Mouse (Mus musculus) frontal cortex, postnatal 10 days (tissue): ENCODE results near the gene Ror1.
A peak's percentile ranks its signal among the peaks of the same experiment; 100 is the strongest.

ENCODE experiments used
- DNase-seq, 2 experiments: peaks; one replicate each; pipeline ENCODE4 v3.0.0; 2022; ENCODE audit warnings: low spot score in 2 of 2, mixed read lengths in 1 of 2

The Ror1 gene

GRCm38 (mm10) chr4:100307365-100307764 is 211.8 kb downstream of the Ror1 start:
- DNase-seq, result no peak

DNA sequence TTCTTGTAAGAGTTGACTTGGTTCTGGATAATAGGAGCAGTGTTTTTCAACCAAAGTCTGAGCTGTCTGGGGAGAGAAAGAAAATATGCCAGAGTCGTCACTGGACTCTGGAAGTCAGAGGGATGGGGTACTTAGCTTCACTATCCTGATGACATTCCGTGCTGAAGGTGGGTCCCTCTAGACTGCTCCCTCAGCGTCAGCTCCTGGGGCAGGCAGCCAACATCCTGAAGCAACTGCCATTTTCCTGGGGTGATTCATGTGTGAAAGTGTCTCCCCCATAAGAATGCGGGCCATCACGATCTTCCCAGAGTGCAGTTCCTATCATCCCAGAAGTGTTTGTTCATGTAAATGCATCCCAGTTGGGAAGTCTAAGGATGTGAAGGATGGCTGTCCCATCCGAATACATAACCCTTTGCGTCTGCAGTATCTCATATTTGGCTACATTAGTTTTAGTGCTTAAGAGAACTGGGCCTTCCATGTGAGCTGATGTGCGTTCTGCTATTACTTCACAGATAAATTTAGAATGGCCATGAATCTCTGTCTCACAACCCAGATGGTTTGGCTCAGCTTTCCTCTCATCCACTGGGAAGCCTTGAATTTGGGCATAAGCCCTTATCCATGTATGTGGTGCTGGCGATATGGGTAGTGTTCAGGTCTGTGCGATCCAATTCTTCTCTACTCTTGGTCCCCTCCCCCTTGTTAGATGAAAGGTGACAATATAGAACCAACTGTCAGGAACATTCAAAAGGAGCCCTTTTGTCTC is 216.4 kb downstream of the Ror1 start:
- peak in 1 of 2 experiments; percentile 4 for DNase-seq

GRCm38 (mm10) chr4:100315066-100315465 is 219.5 kb downstream of the Ror1 start:
- no peak for DNase-seq

DNA sequence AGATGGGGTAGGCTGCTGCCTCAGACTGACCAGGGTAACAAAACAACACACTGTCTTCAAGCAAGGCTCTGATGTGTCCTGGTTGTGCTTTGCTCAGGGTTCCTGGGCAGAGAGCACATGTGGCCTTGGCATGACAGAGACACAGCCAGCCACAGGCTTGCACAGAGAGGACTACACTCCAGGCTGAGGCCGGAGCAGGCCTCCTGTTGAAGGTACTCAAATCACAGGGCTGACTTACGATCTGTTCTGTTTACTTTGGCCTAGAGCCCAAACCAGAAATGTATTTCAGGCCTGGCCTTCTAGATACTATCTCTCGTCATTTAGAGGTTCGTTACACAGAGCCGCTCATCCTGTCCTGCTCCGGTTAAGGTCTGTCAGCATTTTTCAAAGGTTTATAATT is 226.2 kb downstream of the Ror1 start:
- no peak for DNase-seq

GRCm38 (mm10) chr4:100324719-100325515 is 229.3 kb downstream of the Ror1 start:
- DNase-seq, result no peak

GRCm38 (mm10) chr4:100328361-100328970 is 232.9 kb downstream of the Ror1 start:
- DNase-seq, result no peak

- DNase-seq, result no peak
These were observed 239.6 kb downstream of the Ror1 start for GRCm38 (mm10) chr4:100335168-100335567.

GRCm38 (mm10) chr4:100347791-100348190 is 252.2 kb downstream of the Ror1 start:
- DNase-seq, result no peak

DNA sequence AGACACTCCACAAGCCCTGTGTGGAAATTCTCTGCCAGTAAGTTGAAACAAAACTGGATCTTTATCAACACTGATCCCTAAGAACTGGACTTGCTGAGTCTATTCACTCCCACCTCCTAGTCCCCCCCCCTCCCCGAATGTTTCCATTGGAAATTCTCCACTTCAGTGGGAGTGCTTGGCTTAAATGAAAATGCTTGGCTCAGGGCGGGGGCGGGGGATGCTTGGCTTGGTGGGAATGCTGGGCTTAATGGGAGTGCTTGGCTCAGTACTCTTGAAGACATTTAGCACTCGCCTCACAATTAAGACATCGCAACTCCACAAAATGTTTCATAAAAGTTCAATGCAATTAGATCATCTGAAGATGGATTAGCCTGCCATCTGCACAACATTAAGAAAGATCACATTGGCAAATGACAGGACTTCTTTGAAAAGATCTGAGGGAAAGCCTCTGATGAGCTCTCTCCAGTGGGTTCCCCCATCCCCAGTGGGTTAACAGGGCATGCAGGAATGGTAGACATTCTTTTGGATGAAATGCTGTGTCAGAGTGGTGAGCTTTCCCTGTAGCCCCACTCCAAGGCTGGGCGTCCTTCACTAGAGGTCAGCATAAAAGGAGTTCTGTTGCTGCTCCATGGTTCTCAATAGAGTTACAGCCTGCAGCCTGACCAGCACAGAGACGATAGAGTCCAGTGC is 254.7 kb downstream of the Ror1 start:
- no peak for DNase-seq

DNA sequence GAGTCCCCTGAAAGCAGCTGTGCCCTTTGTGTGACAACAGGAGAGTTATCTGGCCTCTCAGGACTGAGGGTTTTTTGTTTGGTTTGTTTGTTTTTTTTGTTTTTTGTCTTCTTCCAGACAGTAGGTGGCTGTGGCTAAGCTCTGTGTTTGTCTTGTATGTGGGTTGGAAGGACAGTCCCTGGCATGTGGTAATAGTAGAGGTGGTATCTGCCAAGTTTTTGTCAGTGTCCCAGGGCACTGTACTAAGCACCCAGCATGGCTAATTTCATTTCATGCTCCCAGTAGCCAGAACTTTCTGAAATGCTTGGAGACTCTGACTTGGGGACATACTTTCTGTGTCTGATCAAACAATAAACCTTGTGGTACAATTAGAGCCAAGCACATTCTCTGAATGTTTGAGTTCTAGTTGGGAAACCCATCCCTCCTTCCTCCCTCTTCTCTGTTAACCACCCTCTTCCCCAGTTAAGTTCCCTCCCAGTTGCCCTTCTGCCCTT is 256.3 kb downstream of the Ror1 start:
- no peak for DNase-seq

- DNase-seq, result peak; percentile 13 to 14
These were observed 260.0 kb downstream of the Ror1 start for GRCm38 (mm10) chr4:100355566-100355965.

- DNase-seq, result peak in 1 of 2 experiments; percentile 13
These were observed 262.4 kb downstream of the Ror1 start for GRCm38 (mm10) chr4:100357881-100358589.

DNA sequence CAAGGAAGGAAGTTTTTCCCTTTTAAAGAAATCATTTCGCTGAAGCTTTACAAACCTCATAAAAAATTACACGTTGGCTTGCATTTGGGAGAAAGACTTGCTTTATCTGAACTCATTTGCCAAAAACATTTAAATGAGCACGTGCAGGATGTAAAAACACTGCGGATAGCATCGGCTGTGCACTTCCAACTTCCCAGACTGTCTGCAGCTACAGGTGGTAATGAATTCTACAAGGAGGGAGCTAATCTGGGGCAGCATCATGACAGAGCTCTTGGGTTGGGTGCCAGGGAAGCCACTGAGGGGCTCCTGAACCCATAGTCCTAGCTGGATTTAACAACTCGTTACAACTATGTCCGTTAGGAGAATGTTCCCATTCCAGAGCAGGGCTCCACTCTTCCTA is 268.1 kb downstream of the Ror1 start:
- DNase-seq, result no peak

DNA sequence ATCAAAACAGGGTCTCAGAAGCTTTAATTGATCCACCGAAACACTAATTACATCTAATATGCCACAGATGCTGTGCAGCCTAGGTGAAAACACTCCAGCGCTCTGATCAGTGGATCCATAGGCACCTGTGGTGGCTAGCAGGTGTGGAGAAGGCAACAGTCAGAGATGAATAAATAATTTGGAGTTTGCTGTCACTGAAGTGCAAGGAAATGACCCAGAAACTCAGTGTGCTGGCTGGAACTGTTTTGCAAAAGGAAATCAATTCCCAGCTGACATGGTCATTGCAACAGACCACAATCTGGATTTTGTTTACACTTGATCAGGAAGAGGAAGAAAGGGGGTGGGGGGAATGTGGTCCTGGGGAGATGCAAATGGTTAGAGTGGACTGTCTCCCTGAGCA is 273.1 kb downstream of the Ror1 start:
- no peak for DNase-seq

DNA sequence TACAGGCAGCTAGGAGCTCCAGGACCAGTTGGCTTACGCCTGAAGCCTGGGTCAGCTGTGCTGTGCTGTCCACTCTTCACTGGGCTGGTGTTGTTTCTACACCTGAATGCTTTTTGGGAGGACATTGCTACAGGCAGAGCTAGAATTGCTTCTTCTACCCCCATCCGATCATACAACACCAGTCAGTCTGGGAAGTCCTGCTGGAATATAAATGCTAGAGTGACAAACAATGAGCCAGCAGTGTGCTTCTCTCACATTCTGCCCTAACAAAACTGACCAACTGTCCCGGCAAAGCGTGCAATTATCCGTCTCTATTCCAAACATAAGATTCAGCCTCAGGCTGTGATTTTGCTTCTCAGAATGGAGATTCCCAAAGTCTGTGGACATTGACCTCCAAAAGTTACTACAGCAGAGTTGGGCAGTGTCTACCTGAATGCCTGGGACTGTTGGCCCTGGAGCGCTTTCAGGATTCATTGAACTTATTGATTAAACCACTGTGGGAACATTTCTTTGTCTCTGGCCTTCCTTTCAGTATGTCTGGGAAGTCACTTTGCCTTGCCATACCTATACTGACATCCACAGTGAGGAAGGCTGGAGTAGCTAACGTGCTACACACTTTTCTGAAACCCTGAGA is 274.1 kb downstream of the Ror1 start:
- DNase-seq, result no peak

DNA sequence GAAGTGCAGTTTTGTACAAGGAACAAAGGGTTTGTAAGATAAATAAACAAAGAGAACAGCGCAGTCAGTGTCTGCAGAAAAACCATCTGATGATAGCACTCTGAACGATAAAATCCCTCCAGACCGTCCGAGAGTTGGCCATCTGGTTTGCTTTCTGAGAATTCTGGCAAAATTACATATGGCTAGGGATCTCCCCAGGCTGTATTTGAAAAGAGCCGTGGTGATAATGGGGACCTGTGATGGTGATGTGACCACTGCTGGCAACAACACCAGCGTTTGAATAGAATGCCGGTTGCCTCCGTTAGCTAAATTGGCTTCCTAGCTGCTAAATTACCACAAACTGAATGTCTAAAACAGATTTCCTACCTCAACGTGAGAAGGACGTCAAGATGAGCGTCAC is 277.2 kb downstream of the Ror1 start:
- DNase-seq, result no peak

DNA sequence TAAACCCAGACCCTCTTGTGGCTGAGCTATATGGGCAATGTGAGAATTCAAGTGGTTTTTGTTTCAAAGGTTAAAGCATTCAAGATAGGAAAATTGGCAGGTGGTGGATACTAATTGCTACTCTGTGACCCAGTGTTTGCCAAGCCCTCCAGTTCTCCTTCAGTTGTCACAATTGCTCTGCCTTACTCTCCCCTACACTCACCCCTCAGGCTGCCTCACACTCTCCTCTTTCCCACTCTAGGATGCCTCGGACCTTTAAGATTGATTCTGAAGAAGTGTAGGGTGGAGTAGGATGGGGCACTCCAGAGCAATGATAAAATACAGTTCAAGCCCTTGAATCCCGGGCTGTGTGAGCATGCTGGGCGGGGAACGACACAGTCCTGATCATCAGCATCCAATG is 278.2 kb downstream of the Ror1 start:
- DNase-seq, result no peak

DNA sequence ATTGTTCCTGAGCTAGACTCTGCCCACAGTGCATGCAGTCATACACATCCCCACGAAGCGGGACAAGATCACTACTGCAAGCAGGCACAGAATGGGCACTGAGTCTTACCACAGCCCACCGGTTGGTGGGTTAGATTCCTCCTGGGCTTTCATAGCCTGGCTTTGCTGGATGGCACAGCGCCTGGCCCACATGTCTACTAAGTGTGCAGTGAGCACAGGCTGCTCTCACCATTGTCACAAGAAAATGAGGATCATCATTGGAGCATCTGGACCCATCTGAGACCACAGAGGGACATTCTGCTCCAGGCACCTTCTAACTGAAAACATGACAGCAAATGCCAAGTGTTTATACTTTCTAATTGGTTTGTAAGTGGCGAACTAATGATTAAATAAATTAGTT is 279.7 kb downstream of the Ror1 start:
- no peak for DNase-seq

DNA sequence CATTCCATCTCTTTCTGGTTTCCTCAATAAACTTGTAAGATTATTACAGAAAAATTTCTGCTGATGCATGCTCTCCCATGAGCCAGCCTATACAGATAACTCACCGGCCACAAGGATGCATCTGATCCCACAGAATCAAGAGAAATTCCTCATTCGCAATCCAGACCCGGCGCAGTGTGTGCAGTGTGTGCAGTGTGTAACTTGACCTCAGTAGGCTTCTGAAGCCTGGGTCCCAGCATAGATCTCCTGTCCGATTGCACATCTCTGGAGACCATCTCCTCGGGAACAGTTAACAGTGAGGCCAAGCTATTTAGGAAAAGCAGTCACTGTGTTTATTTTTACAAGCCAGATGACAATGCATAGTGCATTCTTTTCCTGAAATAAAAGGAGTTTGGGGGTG is 280.6 kb downstream of the Ror1 start:
- DNase-seq, result no peak

GRCm38 (mm10) chr4:100377231-100377630 is 281.6 kb downstream of the Ror1 start:
- no peak for DNase-seq

GRCm38 (mm10) chr4:100377996-100378395 is 282.4 kb downstream of the Ror1 start:
- no peak for DNase-seq
